Mouse (Mus musculus) 3134 (cell line): Measurements from ENCODE around the gene Tbx10.
"Not testable (repeated sequence)": the region's sequence is repeated elsewhere in the genome, so short reads cannot be mapped to it uniquely, and the experiment has no call there.

Experiments used
- DNase-seq: peaks from one replicate; pipeline ENCODE4 v3.0.0-alpha.2; 2011; ENCODE audit warnings: low spot score; ENCODE audit not compliant: insufficient read length; ENCODE audit errors: extremely low read depth

Tbx10 gene

DNA sequence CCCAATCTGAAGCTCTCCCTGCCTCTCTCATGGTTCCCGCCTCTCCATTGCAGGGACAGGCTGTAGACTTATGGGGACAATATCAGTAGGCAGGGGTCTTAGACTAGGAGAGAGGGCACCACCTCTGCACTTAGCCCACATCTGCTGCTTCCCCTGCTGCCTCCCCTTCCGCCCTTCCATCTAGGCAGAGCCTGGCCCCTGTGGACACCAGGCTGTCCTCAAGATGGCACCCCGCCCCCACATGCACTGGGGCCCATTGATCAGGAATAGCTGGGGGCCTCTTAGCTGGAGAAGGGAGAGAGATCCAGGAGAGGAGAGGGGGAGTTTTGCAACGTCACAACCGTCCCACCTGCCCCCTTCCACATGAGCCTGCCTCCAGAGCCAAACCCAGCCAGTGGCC is at the start of gene Tbx10:
TSS of gene Tbx10 (plus strand) at position 337 of the 400 bp plus-strand sequence.
- DNase-seq, result no peak

DNA sequence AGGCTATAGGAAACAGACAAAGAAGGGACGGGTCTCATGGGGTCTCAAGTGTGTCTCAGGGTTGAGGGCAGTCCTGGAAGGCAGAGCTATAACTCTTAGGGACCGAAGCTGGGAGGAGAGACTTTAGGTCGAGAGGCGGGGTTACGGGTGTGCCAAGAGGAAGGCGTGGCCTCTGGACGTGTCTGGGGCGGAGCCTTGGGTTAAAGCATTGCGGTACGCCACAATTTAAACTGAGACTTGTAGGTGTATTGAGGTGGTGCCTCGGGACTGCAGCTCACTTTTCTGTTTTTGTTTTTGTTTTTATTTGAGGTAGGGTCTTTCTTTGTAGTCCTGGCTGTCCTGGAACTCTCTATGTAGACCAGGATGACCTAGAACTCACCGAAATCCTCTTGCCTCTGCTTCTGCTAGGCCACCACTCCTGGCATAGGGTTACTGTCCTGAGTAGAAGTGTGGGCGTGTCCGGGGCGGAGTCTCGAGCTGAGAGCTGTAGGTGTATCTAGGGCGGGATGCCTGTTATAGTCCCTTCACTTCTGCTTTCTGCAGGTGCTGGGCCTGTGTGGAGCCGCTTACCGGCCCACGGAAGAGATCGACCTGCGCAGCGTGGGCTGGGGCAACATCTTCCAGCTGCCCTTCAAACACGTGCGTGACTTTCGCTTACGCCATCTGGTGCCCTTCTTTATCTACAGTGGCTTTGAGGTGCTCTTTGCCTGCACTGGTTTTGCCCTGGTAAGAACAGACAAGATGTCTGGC is 49.4 kb upstream of the Tbx10 start:
- no peak for DNase-seq

DNA sequence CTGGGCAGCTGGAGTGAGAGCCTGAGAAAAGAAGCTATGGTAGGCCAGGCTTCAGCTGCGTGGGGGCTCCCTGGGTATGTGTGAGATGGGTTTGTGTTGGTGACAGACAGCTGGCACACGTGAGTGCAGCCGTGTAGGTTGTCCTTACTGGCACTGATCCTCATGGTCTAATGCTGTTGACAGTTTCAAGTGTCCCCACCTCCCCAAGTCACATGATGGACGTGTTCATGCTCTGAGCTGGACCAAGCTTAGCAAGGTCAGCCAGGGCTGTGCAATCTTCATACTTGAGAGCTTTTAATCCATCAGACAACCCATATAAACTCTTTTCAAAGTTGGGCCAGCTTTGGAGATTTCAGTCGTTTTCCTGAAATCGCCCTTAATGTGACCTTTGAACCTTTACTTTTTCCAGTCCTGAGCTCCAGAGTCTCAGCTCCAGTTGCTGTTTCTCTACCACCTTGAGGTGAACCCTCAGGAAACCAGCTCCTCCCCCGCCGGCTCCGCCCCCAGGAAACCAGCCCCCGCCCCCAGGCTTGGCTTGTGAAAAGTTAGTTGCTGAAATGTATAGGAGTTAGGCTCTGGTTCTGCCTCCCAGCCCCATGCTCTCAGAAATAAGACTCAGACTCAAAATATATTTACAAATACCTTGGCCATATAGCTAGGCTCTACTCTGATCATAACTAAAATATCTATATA is 46.5 kb upstream of the Tbx10 start:
- DNase-seq, result peak; percentile 36

DNA sequence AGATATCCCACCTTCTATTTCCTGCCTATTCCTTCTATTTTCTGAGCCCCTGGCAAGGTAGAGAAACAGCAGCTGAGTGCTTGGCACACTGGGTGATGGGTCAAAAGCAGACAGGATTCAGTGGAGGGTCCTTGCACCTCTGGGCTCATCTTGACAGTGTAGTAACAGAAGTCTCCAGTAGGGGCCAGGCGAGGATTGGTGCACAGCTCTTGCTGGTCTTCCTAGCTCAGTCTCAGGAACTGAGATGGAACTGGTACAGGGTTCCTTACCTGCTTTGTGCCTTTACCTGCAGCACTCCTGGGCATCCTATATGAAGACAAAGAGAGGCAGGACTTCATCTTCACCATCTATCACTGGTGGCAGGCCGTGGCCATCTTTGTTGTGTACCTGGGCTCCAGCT is 45.8 kb upstream of the Tbx10 start:
- no peak for DNase-seq

DNA sequence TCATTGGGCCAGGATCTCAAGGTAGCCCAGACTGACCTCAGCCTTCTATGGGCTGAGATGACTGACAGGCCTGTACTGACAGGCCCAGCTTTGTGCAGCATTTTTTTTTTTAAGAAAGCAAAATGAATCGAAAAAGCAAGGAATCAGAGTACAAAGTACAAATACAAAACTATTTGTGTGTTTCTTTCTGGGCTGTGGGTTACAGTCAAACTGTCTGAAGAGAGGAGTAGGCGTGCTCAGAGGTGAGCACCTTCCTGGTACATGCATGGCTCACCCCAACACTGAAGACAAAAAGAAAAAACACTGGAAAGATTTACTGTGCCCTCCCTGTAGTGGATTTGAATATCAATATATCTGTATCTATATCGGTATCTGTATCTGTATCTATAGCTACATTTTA is 44.7 kb upstream of the Tbx10 start:
- DNase-seq, result no peak

DNA sequence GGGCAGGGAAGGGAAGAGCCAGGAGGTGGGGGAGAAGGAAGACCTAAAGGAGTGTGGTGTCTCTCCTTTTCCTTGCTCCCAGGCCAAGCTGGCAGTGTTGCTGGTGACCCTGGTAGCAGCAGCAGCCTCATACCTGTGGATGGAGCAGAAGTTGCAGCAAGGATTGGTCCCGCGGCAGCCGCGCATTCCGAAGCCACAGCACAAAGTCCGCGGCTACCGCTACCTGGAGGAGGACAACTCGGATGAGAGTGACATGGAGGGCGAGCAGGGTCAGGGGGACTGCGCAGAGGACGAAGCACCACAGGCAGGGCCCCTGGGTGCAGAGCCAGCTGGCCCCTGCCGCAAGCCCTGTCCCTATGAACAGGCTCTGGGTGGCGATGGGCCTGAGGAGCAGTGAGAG is 44.0 kb upstream of the Tbx10 start:
- no peak for DNase-seq

DNA sequence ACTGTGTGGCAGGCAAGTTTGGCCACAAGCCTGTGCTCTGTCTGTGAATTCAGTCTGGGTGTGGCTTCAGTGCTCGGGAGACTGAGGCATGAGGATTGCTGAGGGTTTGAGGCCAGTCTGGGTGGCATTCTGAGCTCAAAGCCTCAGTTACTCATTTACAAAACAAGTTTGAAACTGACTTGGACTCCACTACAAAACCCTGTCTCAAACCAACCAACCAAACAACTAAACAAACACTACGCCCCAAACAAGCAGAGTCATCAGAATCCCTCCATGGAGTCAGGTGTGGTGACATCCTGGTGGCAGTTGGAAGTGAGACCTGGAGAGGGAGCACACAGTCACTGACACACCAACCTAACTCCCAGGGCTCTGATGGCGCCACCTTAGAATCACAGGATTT is 42.2 kb upstream of the Tbx10 start:
- DNase-seq, result no peak

DNA sequence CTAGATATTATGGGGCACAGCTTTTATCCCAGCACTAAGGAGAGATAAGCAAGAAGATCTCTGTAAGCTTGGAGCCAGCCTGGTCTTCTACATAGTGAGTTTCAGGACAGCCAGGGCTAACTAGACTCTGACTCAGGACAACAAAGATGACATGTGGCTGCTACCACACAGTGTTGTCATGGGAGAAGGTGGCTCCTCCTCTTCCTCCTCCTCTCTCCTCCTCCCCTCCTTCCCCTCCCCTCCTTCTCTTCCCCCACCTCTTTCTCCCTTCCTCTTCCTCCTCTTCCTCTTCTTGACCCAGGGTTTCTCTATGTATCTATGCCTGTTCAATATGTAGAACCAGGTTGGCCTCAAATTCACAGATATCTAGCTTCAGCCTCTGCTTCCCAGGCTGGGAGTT is 41.1 kb upstream of the Tbx10 start:
- no peak for DNase-seq

DNA sequence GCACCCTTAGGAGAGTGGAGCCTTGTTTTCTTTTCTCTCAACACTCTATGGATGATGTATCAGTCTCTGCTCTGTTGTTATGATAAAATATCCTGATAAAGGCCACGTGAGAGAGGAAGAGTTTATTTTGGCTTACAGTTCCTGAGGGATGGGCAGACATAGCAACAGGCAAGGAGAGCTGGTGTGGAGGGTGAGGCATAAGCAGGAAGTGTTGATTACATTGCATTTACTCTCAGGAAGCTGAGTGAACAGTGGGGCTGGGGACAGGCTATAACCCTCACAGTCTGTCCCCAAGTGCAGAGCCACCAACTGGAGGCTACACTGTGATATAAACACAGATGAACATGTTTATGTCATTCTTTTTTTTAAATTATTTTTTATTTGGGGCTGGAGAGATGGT is 40.5 kb upstream of the Tbx10 start:
- no peak for DNase-seq

DNA sequence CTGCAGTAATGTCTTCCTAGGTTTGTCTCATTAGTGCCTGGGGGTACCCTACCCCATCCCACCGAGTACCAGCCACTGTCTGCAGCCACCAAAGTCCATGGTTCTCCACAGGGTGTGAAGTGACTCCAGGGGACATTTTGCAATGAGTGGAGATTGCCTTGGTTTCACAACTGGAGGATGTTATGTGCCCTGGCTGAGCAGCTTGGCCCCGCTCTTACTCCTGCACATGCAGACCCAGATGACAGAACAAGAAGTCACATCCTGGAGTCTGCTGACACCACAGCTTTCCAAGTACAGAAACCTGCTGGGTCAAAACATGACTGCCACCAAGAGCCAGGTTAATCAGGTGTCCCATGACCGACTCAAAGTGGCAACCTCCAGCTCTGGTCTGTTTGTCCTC is 37.5 kb upstream of the Tbx10 start:
- DNase-seq, result no peak

DNA sequence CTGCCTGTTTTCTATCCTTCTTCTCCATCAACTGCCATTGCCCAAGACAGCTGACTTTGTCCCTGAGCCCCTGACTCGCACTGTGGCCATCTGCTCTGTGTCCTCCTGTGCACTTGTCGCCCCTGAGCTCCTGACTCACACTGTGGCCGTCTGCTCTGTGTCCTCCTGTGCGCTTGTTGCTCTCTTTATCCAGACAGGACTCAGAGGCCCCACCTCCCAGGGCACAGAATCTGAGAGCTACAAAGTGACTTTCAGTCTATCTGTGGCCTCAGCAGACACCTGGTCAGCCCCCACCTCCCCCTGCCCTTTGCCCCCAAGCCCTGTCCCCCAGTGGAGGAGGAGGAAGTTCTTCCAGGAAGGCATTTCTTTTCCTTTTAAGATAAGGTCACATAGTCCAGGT is 36.7 kb upstream of the Tbx10 start:
- DNase-seq, result no peak

DNA sequence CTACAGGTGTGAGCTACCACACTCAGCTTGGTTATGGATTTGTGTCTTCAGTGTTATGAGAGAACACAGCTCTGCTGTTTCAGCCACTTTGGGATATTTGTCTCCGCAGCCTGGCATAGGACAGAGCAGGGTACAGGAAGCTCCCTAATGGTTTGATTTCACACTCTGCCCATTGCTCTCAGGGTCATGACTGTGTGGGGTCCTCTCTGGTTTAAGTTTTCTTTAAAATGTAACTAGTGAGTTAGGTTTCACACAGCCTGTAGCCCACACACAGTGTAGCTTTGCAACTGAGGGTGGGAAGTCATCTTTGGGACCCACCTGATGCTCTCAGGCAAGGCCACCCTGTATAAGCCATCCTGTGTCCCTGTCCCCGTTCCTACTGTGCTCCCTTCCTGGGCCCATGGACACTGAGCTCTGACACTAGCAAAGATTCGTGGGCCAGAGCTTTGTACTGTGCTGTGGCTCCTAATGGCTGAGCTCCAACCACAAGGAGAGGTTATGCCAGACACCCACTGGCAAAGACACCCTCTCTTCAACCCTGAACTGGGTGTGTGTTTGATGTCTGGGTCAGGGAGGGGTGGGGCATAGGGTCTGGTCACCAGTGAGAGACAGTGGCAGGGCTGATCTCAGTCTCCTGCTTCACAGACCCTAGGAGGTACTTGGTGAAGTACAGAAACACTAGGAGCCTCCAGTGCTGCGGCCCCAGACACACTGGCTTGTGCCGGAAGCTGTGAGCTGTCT is 35.1 kb upstream of the Tbx10 start:
- not testable (repeated sequence) for DNase-seq

DNA sequence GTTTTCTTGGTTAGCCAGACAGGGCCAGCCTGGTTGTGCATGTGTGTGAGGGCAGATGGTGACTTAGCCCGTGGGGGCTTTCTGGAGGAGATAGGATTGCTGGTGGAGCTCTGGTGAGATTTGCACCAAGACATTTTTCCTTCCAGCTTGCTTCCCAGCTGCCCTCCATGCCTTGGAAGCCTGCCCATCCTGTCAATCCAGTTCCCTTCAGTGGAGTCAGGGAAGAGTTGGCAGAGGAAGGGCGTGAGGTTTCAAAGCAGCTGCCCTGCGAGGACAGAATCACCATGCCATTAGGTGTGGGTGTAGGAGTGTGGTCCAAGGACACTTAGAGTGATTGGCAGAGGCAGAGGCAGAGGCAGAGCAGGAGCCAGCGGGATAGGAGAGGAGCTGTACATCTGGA is 34.1 kb upstream of the Tbx10 start, which contains the start of gene Aldh3b3:
TSS of gene Aldh3b3 (plus strand) at position 176 of the 400 bp plus-strand sequence.
- DNase-seq, result no peak

DNA sequence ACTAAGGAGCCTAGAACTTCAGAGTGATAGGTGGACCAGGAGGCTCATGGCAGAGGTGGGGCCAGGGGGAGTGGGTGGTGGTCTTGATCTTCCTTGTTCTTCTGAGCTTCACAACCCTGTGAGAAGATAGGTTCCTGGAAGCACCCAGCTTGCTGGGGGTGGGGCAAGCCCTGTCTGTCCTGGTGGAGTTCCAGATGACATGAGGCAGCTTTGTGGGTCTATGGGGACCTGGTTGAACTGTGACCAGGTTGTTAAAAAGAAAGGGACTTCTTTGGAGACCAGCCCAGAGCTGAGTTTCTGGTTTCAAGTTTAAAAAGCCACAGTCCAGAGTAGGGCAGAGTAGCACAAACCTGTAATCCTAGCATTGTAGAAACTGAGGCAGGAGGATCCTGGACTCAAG is 33.5 kb upstream of the Tbx10 start:
- no peak for DNase-seq

DNA sequence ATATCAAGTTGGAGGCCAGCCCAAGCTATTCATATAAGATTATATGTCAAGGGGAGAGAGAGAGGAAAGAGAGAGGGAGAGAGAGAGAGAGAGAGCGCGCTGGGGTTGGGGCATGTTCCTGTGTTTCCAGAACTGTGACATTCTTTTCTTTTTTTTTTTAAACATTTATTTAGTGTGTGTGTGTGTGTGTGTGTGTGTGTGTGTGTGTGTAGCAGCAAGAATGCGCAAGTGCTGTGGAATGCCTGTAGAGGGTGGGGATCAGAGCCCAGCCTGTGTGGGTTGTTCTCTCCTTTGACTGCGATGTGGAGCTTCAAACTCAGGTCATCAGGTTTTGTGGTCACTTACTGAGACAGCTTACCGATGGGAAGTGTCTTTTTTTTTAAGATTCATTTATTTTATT is 32.3 kb upstream of the Tbx10 start:
- no peak for DNase-seq

DNA sequence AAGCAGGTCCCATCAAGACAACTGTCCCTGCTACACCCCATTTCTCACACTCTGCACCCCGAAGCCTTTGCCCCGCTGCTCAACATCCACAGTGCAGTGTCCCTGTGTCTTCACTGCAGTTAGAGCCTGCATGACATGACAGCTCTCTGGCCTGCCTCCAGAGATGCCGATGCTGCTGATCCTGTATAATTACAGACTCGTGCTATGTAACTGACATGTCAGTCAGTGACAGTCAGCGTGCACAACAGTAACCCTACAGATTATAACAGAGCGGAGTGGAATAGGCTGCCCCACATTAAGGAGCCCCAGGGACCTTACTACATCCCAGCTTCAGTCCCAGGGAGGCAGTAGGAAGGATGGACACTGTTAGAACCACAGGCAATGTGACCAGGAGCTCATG is 30.7 kb upstream of the Tbx10 start:
- DNase-seq, result not testable (repeated sequence)

DNA sequence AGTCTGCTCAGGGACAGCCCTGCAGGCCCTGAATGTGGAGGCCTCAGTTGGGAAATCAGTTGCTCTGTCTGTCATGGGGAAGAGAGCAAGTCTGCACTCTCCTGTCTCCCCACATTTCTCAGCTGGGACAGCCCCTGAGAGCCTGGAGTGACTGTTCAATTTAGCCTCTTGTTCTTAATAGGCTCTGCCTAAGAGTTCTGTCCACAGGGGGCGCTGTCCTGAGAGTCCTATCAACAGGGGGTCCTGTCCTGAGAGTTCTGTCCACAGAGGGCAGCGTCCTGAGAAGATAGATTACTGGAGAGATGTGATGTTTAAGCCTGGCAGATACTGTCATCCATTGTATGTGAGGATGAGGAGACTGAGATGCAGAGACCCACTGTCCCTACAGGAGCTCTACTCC is 30.1 kb upstream of the Tbx10 start:
- DNase-seq, result no peak

DNA sequence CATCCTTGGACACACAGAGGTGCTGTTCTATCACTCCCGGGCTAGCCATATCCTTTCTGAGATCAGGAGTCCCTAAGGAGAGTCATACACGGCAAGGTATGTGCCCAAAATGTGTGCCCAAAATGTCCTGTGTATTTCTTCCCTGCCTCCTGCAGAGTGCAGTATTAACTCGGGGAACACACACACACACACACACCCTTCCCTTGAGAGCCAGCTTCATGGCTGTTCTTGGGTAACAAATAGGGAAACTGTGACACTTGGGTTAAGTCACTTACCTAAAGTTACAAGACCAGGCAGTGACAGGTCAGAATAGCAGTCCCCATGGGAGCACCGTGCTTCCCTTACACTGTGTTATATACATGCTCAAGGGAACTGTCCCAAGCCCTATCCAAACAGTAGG is 28.5 kb upstream of the Tbx10 start:
- DNase-seq, result no peak

DNA sequence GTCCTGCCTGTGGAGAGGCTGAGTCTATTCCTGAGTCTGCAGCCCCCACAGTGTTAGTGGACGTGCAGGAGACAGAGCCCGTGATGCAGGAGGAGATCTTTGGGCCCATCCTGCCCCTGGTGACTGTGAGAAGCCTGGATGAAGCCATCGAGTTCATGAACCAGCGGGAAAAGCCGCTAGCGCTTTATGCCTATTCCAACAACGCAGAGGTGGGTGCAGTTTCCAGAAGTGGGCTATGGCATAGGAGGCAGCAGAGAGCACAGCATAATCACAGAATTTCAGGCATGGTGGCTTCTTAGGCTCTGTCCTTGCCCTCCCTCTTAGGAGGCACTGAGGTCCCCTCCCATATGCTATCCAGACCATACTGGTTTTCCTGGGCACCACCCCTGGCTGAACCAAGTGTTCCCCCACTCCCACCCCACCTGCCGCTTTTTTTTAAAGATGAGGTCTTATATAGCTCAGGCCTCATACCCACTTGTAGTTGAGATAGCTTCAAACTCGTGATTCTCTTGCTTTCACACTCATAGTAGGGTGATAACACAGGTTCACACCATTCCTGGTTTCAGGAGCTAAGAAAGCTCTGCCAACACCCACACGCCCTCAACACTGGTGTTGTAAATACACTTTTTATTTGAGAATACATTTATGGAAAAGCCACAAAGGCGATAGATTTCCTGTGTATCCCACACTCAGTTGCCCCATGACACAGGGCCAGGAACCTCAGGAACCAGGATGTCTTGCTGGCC is 26.0 kb upstream of the Tbx10 start:
- no peak for DNase-seq

DNA sequence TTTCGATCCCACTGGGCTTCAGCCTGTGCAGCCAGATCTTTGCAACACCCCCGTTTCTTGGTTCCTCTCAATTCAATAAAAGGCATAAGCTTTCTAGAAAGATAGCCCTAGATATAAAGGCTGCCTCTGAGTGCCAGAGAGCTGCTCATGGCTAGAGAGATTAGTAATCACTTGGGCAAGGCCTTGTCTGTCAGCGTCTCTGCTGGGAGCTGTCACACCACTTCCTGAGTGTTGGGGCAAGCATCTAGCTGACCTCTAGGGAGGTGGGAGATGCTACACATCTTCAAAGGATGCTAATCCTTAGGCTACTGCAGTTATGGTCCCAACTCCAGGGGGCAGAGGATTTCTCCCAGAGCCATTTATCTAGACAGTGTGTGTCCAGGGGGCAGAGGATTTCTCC is 25.3 kb upstream of the Tbx10 start:
- no peak for DNase-seq

DNA sequence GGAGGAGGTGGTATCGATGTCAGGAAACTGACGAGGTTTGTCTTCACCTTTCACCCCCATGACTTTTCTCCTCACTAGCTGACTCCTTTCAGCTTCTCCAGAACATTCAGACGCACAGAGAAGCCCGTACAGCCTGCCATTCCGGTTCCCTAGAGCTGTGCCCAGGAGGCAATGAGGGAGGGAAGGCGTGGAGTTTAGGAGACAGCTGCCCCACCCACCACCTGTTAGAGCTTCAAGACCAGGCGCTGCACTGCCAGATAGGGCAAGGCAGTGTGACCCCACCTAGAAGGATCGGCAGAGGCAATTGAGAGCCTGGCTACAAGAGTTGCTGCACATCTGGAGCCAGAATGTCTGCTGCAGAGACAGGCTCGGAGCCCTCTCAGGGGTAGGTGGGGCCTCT is 20.3 kb upstream of the Tbx10 start, which contains the start of gene Aldh3b2:
TSS of gene Aldh3b2 (plus strand) at position 100 of the 400 bp plus-strand sequence.
- no peak for DNase-seq
